Mouse (Mus musculus): ENCODE results near the gene Tceal8.

GRCm38 (mm10) chrX:136196873-136197272, 24.7 kb upstream of the Tceal8 start:
- TF ChIP-seq TAL1 (conservative IDR thresholded peaks at IDR 0.05; ENCODE audit: low read depth, low read length): no peak
- peak; percentile 34; the same call in 1 of the 2 replicates for TF ChIP-seq CTCF (IDR thresholded peaks at IDR 0.05; ENCODE audit: low read depth, low read length)
- TF ChIP-seq GATA1 (IDR thresholded peaks at IDR 0.05; ENCODE audit: borderline replicate concordance, low read length): no peak
